Mouse (Mus musculus) ovary, adult 18-20 months (tissue): Measurements from ENCODE around the gene Zswim4.

Source experiments
- DNase-seq: peaks from one replicate; pipeline ENCODE4 v3.0.0; 2022; ENCODE audit warnings: low spot score, mixed read lengths

Zswim4 gene

DNA sequence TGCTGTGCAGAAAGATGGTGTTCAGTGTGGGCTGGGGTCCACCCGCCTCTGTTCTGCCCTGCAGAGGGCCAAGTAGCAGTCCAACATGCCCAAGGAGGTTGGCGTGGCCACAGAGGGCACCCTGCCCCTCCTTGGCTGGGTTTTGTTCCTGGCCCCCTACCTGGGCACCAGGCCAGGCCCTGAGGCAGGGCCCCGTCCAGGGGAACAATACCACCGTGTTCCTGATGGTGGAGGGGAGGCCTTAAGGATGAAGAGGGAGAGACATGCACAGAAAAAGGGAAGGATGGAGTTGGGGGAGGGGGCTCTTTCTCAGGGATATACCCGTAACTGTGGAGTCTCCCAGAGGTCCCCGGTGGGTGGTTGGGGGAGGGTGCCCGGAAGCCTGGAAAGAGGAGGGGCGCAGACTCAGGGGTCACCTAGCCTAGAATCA lies 36.7 kb downstream of the Zswim4 start:
- DNase-seq, result no peak

DNA sequence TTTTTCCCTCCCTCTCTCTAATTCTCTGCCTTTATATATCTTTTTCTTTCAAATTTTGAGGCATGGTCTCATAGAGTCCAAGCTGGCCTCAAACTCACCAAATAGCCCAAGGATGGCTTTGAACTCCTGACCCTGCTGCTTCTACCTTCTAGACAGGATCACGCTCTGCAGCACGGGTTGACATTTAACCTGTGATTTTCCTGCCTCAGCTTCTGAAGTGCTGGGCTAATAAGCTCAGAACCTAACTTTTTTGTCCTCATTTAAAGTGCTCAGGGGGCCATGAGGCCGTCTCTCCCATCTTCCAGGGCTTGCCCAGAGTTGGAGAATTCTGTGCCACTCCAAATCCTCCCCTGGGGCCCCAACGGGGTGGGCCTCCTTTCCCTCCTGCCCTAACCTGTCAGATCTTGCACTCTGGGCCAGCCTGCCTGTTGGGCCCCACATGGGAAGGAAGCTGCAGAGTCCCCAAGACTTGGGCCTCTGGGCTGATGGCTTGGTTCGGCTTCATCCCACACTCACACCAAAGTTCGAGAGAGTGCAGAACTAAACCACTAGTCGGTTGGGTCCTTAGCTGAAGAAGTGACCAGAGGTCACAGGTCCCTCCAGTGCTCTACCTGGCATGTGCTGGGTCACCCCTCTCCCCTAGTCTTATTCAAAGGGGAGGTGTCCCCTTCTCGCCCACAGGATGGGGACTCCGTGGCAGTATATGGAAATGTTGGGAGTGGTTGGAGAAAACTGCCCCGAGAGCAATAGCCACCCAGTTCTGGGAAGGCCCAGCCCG lies 37.3 kb downstream of the Zswim4 start:
- DNase-seq, result no peak

DNA sequence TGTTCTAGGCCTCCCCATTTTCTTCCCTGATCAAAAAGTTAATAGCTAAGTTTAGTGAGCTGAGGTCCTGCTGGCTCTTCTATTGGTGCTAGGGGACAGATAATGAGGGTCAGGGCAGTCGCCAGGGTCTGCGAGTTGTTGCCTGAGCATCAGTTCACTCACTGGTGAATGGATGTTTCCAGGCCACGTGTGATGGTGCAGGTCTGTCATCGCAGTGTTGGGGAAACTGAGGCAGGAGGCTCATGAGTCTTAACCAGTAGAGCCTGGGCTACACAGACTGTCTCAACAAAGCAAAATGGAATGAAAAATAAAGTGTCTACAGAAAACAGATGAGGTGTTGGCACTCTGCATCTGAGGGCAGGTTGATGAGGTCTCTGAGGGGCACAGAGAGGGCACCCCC lies 38.0 kb downstream of the Zswim4 start:
- no peak for DNase-seq

DNA sequence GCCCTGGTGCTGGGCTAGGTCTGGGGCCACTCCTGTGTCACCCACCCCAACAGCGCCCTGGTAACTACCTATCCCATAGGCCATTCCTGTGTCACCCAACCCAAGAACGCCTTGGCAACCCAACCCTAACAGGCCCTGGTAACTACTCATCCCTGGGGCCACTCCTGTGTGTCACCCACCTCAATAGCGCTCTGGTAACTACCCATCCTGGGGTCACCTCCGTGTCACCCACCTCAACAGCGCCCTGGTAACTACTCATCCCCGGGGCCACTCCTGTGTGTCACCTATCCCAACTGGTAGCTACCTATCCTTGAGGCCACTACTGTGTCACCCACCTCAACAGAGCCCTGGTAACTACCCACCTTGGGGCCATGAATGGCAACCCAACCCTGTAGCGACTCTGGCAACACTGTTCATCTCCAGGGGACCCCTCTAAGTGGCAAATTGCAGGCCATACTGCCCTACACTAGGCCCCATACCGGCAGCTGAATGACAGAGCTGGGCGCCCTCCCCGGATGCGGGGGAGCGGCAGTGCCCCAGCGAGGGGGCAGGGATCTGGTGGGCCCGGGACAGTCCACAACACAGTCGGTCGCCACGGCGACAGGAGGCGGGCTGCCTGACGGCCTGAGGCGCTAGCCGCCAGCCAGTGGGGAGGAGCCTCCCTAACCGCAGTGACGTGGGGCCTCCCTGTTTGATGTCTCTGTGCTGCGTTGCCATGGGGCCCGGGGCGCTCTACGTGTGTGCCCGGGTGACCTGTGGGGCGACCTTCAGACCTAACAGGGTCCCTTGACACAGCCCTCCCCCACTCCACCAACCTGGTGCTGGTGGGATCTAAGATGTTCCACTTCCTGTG lies 38.7 kb downstream of the Zswim4 start:
- DNase-seq, result peak; percentile 90

DNA sequence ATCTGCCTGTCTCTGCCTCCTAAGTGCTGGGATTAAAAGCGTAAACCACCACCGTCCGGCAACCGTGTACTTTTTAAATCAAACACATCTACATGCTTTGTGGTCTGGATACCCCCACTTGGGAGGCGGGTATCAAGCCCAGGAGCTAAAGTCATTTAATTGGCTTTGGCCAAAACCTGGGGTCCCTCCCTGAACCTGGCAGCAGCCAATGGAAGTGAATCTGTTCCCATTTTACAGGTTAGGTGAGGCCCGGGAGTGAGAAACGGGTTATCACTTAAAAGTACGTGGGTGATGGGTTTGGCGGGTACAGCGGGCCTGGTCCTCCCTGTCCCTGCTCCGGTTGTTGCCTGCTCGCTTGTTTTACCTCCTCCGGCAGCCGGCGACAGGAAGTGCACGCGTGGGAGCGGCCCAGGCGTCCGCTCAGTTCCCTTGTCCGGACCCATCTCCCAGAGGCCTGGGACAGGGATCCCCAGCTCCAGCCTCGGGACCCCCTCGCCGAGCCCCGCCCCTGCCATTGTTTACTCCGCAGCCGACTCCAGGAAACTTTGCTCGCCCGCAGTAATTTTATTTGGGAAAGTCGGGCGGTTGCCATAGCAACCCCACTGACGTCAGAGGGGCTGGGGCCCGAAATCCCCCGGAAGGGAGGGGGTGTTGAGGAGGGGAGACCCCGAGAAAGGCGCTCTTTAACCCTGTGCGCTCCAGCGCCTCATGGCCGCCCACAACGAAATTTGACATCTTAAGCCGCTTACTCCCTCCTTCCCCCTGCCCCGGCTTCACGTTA lies 39.5 kb downstream of the Zswim4 start:
- DNase-seq, result peak; percentile 83

DNA sequence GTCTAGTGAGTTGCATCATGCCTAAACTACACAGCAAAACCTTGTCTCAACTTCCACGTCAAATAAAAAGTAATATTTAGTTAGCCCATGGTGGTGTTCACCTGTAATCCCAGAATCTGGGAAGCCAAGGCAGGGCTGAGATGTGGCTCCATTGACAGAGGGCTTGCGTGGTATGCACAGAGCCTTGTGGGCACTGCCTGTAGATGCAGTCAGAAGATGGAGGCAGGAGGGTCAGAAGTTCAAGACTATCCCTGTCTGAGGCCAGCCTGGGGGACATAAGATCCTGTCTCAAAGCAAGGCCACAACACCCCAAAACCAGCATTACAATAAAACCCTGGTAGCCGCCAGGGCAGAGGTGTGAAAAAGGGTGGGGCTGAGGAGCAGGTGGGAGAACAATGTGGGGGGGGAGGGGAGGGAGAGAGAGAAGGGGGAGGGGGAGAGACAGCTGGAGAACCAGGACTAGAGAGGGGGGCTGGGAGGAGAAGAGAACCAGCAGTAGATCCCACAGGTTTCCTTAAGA lies 42.6 kb downstream of the Zswim4 start:
- DNase-seq, result no peak

DNA sequence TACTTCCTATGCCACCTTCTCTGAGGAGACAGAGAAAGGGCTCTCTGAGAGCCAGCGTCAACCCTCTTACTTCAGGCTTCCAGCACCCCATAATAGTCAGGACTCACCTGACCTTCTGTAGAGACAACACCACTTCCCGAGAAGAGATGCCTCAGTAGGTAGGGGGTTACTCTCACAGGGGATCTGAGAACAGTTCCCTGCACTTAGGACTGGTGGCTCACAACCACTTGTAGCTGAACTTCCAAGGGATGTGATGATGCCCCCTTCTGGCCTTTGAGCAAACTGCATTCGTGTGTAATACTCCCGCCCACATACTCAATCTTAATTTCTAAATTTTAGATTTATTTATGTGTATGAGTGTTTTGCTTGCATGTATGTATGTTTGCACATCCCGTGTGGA lies 43.3 kb downstream of the Zswim4 start:
- DNase-seq, result no peak

DNA sequence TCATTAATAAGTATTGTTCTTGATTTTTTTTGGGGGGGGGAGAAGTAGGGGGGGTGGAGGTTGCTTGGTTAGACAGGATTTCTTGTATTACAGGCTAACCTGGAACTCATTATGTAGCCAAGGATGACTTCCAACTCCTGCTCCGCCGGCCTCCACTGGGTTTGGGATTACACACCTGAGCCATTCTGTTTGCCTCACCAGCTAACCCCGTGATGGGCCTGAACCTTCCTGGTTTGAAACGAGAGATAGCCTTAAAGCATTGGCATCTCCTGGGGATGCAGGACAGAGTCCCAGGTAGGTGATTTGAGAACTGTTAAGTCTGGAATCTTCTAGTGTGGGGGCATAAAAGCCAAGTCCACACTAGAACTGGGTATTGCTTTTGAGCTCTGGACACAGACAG lies 43.7 kb downstream of the Zswim4 start:
- no peak for DNase-seq

DNA sequence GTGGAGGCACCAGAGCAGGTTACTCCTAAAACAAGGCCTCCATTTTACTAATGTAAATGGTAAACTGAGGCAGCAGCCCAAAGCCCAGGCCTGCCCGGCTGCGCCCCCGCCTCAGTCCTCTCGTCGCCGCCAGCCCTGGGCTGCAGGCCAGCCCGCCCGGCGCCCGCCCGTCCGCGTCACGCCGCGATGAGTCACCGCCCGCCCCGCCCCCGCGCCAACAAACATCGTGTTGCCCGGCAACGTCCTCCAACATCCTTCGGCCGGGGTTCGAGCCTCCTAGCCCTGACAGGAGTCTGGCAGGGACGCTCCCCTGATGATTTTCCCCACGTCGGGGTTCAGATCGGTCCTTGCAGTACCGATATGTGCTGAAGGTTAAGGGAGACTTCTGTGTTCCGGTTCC lies 44.3 kb downstream of the Zswim4 start:
- DNase-seq, result peak; percentile 70

DNA sequence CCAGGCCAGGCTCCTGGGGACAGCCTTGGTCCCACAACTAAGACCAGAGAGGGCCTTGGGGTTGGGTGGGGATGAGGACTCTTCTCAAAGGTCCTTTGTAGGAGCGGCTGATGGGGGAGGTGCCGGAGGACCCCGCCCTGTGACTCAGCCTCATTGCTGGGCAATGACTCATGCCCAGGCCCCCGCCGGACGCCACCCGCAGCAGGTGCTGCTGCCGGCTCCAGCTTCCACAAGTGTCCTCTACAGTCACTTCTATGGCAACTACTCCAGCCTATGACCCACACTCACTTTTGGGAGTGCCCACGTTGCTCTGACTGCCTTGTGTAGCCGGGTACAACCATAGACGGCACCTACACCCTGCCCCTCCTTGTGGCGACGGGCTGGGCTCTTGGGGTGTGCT lies 44.8 kb downstream of the Zswim4 start:
- peak; percentile 69 for DNase-seq

DNA sequence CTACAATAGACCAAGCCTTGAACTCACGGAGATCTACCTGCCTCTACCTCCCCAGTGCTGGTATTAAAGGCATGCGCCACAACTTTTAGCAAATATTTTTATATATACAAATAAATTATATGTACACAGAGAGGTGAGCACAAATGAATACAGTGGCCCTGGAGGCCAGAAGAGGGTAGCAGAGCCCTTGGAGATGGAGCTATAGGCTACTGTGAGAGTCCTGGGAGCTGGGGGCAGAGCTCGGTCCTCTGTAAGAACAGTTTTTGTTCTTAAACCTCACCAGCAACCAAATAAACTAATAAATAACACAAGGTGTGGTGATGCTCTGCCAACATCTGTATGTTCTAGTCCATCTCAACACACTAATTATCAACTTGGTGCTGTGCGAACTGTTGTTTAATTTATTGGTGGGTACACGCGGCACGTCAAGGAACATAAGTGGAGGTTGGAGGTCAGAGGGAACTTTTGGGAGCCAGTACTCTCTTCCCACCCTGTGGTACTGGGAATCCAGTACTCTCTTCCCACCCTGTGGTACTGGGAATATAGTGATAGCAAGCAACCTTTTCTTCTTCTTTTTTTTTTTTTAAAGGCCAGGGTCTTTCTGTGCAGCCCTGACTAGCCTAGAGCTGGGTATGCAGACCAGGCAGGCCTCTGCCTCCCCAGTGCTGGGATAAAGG lies 46.5 kb downstream of the Zswim4 start:
- no peak for DNase-seq

DNA sequence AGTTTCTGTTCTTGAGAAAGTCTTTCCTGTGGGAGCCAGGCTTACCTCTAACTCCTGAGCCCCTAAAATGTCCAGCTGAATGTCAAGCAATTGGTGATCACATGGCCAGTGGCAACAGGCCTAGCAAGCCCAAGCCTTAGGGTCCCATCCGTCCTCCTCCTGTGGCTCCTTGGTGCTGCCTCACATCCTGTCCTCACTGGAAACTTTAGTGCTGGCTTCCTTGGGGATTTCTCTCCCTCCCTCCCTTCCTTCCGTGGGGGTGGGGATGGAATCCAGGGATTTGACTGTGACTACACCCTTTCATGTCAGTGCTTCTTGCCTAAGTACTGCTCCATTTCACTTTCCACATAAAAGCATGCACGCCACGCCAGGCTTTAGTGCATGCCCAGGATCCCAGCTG lies 47.3 kb downstream of the Zswim4 start:
- no peak for DNase-seq

DNA sequence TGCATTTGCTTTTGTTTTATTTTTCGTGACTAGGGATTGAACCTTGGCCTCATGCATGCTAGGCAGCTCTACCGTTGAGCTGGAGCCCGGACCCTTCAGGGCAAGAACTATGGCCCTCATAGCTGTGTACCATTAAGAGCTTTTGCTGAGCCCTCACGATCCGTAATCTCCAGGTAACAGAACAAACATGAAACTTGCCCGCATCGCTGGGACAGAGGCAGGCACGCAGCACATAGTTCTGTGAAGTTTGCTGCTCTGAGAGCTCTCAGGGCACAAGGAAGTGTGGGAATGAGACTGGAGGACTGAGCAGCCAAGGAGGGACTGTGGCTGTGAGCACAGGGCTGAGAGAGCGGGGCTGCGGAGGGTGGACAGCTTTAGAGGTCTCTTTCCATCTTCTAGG lies 48.2 kb downstream of the Zswim4 start:
- no peak for DNase-seq

DNA sequence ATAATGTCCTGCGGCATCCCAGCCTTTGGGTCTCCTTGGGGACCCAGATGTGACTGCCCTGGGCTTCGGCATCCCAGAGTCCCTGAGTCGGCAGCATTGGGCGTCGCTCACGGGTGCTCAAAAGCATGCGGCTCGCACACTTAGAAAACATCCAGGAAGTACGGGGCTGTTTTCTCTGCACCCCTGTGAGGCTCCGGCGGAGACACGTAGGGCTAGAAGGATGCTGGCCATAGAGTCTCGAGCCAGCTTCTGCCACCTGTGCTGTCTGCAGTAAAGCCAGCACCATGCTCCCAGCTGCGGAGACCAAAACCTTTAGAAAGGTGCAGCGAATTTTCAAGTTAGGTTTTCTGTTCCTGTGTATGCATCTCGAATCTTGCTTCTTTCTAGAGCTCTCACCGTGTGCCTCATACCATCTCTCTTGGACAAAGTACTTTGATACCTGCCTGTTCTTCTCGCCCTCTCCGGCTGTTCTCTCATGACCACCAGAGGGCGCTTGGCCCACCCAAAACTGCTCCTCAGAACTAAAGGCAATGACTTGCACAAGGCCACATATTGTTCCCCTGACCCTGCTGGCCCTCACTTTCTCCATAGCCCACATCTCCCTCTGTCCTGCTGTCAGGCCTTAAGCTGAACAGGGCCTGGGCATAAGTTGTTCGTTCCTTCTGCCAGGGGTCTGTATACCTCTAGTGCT lies 49.6 kb downstream of the Zswim4 start:
- no peak for DNase-seq

DNA sequence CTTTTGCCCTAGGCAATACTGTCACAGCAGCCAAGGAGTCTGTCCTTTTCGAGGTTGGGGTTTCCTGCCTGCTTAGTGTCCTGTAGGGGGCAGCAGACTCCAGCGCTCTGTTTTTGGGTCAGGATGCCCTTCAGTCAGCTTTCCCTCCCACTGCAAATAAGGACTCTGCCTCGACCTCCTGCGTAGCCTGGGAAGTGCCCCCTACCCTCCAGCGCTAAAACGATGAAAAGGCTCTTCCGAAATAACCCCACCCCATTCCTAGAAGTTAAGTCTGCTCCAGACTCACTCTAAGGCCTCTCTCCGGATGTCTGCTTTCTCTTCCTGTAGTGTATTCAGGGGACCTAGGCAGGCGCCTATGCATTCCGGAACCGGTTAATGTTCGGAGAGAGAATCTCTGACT lies 50.3 kb downstream of the Zswim4 start:
- peak; percentile 55 for DNase-seq

DNA sequence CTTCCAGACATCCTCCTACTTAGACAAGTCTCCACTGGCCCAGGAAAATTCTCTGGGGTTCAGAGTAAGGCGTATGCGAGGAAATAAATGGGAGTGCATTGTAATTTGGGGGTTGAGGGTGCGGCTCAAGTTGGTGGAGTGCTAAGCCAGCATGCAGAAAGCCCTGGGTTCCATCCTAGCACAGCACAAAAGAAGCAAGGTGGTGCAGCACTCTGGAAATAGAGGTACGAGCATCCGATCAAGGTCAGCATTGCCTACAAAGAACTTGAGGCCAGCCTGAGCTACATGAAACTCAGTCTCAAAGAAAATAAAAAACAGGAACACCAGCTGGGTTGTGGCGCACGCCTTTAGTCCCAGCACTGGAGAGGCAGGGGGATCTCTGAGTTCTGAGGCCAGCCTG lies 51.7 kb downstream of the Zswim4 start, which contains the start of gene Nanos3:
Gene Nanos3 (minus strand): TSS at position 101 of the 400 bp plus-strand sequence.
- DNase-seq, result no peak

DNA sequence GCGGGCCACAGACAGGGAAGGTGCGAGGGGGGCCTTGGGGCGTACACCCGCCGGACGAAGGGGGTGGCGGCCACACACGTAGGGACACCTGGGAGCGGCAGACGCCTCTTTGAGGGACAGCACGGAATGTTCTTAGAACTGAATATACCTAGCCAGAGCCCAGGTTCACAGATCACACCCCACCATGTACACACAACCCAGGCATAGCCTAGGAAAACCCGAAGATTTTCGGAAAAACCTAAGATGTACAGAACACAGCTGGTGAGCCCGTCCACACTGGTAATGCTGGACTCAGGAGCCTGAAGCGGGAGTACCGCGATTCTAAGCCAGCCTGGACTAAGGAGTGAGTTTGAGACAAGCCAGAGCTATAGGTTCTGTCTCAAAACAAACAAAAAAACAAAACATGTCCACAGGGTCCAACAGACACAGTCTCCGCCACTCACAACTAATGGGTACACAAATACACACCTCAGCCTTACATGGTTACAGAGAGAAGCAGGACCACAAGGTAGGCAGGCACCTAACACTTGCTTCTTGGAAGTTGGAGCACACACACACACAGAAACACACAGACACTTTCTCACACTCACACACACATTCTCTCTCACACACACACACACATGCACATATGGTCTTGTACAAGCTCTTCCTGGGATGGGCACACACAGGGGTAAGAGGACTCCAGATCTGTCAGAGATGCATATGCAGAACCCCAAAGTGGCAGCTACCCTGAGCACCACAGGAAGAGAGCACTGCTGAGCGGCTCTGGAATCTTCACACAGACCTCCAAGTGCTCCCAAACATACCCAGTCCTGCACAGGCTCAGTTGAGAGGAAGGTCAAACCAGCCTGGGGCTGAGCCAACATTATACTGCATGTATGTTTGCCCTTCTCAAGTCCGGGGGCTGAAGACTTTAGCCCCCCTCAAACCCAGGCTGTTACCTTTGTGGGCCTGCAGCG lies 52.5 kb downstream of the Zswim4 start:
- DNase-seq, result no peak

DNA sequence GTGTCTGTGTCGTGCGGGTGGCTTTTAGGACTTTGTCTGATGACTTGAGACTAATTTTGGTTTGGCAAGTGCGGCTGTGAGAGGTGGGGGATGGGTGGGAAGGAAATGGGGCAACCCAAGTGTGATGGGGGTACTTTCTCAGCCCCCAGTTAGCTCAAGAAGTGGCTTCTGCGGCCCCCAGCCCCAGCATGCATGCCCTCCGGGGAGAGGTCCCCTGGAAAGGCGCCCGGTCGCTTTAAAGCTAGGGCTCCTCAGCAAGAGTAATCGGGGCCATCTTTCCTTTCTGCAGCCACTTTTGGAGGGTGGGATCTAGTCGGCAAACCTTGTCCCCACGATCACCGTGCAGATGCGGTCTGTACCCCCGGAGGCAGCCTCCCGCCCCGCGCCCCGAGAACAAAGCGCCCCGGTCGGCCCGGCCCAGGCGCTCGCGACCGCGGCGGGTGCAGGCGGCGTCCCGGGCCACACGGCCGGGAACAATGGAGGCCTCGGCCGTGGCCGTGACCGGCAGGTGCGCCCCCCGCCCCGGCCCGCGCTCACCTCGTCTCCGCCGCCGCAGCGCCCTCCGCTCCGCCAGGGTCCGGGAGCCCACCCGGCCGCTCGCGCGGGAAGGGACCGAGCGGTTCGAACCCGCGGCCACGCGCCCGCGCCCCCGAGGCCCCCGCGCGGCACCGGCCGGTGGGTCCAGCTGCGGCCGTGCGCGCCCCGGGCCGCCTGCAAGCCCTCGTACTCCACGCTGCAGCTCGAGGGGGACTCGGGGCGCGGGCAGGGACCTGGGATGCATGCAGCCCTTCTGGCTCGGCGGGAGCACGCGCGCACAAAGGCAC lies 53.4 kb downstream of the Zswim4 start:
- no peak for DNase-seq

DNA sequence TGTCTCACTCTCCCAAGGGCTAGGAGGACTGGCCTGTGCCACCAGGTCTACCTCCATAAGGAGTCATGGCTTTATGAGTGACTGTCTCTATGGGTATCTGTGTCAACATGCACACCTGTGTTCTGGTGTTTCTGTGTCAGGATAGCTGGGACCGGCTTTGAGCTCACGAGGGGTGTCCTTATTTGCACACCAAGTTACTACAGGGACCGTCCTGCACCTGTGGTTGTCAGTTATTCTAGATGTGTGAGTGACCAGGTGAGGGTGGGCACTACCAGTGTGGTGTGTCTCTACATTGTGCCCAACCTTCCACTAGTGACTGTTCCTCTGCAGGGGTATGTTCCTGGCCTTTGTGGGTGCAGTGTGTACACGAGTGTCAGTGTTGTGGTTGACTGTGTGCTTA lies 54.0 kb downstream of the Zswim4 start:
- DNase-seq, result no peak
